Mouse (Mus musculus) layer of hippocampus, adult 11-12 months (tissue): ENCODE measurements around the gene BC030867.

ENCODE experiments used
- DNase-seq: peaks from one replicate; pipeline ENCODE4 v3.0.0; 2022; ENCODE audit warnings: low spot score

BC030867 gene

DNA sequence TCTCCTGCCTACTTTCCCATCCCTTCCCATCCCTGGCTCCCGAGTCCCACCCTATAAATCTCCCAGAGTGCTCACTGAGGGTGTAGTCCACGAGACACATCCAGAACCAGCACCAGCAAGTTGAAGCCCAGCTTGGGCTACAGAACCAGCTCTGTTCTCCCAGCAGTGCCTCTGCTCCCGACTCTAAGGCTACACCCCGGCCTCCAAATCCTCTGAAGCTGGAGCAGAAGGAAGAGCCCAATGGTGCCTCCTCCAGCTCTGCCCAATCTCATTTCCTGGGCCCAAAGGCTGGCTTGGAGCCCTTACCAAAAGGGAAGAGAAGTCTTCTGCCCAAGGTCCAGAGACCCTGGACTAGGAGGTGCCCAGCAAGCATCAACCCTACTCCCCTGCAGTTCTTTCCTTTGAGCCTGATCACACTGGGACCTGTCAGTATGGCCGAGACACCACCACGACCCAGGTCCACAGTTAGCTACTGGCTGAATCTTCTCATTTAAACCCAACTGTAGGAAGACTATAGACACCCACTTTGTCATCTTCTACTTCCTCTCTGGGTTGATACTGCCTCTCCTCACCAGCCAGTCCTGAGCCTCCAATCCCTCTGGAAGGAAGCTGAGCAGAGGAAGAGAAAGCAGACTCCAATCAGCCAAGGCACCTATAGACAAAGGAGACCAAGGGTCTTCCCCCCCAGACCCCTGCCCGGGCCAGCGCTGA lies 27.3 kb upstream of the BC030867 start:
- DNase-seq, result peak; percentile 15

DNA sequence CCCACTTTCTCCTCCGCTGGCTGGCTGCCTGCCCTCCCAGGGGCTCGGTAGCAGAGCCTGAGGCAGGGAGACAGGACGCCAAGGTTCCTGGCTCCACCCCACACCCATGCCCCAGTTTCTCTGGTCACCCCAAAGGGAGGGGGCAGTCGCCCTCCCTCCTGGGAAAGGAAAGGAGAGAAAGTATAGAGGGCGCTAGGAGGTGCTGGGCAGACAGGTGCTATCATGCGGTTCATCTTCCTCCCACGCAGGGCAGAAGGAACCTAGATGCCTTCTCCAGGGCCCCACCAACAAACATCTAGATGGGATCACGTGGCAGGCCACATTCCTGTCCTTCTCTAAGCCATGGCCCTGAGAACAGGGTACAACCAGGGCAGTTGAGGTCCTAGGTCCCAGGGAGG lies 26.7 kb upstream of the BC030867 start:
- DNase-seq, result no peak

DNA sequence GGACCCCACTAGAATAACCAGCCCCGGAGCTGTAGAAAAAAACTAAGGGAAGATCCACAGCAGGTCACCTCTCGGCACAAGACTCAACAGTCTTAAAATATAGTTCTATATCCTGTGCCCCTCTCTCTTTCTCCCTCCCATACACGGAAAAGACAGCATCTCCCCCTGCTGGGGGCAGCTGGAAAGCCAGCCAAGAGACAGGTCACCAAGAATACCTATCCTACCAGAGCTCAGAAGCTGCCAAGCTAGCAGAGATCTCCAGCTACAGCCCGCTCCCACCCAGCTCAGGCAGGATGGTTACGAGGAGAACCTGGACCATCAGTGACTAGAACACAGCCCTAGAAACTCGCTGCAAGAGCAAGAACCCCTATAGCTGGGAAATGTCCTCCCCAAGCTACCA lies 25.5 kb upstream of the BC030867 start:
- peak; percentile 47 for DNase-seq

DNA sequence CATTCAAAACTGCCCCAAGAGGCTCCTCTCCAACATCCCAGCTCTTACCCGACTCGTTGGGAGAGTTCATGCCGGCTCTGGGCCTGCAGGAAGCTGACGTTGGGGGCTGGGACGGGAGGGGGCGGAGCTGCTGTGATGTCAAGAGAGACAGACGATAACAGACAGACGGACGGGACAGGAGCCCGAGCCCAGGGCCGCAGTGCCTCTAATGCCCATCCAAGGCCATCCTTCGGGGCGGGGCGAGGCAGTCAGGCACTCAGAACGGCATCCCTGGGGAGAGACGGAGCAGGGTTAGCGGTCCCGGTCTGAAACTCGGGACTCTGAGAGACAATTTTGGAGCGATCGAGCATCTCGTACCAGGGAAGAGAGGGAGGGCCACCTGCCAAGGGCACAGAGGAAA lies 24.0 kb upstream of the BC030867 start:
- no peak for DNase-seq

DNA sequence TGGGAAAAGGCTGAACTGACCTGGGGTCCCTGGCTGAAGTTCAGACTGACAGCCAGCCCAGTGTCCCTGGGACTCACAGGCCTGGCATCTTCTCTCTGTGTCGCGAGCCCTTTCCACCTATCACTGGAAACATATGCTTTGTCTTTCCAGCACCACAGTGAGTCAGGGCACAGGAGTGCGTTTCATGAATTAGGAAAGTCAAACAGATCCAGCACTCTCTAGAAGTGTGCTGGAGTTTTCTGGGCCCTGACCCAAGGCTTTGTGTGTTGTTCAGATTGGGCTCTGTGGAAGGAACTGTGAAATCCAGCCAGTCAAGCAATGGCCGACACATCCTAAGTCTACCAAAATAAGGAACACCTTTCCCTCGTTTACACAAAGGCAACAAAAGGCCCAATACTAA lies 23.5 kb upstream of the BC030867 start:
- no peak for DNase-seq

DNA sequence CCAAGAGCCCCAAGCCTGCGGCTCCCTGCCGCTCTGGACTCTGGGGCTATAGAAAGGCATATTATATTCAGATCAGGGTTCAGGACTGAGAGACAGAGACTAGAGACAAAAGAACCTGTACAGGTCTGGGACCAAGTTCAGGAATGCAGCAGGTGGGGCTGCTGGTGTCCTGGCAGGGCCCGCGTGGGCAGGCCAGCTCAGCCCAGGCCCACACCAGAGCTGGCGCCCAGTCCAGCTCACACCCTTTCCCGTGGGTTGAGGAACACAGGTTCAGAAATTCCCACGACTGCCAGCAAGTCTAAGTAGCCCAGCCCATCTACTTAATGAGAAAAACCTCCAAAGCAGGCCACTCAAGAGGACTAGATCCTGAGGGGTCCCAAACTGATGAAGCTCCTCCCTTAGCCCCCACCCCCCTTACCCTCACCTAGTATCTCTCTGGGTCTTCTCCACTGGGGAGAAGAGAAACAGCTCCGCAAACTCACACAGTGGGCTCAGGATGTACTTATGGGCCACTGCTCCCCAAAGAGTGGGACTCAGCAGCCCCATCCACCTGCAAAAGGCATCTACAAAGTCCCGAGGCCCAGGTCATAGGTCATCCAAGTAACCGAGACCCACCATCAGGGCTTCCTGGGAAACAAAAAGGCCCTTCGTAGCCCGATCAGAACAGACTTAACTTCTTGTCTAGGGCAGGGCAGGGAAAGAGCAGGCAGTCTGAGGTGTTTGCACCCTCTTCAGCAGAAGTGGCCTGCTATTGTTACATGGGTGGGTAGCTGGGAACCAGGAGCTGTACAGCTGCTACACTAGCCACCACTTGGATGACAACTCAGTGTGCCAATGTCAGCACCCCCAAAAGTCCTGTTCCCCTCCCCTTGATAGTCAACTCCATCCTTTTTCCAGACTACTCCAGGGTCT lies 22.4 kb upstream of the BC030867 start:
- no peak for DNase-seq

DNA sequence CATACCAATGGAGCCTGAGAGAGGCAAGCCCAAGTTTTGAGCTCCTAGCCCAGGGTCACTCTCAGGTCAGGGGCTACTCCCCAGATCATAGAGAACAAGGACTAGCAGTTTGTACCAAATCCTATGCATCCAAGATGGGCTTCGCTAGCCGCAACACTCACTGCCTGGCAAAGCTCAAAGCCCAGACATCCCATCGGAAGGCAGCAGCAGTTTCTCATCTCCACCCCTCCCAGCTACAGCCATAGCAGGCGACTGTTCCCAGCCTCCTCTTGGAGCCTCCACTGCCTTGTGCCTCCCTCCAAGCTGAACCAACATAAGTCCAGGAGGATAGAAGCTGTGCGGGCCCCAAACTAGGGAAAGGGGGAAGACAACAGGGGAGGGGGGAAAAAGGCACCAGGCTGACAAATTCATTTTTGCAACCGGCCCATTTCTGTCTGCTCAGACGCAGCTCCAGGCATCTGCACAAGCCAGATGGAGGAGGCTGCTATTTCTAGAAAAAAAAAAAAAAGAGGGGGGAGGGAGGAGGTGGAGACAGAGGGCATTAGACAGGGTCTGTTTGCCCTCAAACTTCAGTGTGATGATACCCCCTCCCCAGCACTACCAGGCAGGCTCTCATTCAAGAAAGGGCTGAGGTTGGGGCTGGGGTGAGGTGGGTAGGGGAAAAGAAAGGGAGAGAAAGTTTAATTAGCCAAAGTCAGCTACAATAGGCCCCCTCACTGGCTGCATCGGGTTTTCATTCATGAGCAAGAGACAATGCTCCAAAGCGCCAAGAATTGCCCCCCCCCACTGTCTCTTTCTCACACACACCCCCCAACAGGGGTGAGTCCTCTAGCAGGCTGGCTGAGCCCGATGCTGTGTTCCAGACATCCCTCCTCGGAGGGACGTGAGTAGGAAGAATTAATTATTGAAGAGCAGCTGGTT lies 21.2 kb upstream of the BC030867 start:
- DNase-seq, result no peak

DNA sequence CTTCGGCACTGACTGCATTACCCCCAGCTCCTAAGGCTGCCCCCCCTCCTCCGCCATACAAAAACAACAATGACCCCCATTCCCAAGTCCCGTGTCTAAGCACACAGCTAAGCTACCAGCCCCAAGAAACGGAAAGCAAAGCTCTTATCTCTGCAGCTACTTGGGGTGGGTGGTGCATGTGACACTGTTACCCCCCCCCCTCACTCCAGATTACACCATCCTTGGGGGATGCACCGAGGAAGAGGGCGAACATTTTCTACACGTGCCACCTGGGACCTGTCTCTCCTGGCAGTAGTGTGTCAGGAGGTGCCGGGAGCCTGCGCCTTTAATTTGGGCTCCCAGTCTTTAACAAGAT lies 20.5 kb upstream of the BC030867 start:
- DNase-seq, result no peak

DNA sequence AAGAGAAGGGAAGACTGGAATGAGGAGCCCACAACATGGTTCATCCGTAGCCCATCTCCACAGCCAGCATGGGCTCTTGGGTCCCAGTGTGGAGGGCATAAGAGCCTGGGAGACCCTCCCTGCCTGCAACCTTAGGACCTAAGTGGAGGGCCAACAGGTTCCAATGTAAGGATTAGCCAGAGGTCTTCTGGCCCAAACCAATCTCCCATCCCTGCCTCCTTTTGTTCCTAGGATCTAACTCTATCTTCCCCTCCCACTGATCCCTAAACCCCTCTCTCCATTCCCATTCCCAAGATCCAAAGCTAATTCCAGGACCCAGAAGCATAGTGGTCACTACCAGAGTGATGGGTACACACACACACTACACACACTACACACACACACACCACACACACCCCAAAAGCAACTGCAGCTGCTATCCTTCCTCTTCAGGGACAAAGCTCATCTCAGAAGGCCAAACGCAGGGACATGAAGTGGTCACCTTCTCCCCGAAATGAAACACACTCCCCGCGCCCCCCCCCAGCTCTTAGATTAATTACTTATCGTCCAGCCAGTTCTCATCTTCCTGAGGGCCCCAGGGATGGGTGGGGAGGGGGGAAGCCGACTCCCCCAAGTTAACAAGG lies 19.9 kb upstream of the BC030867 start:
- no peak for DNase-seq

DNA sequence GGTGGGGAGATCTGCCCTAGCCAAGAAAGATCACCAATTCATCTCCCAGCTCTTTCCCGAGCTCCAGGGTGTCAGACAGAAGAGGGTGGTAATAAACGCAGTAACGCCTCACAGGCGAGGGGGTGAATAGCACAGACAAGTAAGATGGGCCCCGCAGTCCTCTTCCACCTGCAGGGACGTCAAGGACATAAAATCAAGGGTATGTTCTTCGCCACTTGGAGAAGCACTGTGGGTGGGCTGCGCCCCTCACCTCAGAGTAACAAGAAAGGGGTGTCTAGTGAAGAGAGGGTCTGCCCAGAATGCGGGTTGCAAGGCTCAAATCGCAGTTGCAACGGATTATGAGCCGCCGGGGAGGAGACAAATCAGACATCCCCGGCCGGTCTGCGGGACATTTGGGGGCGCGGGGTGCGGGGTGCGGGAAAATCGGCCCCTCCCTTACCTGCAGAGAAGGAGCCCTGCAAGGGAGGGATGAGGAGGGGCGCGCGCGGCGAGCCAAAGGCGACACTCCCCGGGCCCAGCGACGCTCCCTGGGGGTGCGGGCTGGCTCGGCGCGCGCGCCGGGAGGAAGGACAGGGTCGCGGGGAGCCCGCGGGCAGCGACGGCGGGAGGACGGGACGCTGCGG lies 19.2 kb upstream of the BC030867 start:
- no peak for DNase-seq

DNA sequence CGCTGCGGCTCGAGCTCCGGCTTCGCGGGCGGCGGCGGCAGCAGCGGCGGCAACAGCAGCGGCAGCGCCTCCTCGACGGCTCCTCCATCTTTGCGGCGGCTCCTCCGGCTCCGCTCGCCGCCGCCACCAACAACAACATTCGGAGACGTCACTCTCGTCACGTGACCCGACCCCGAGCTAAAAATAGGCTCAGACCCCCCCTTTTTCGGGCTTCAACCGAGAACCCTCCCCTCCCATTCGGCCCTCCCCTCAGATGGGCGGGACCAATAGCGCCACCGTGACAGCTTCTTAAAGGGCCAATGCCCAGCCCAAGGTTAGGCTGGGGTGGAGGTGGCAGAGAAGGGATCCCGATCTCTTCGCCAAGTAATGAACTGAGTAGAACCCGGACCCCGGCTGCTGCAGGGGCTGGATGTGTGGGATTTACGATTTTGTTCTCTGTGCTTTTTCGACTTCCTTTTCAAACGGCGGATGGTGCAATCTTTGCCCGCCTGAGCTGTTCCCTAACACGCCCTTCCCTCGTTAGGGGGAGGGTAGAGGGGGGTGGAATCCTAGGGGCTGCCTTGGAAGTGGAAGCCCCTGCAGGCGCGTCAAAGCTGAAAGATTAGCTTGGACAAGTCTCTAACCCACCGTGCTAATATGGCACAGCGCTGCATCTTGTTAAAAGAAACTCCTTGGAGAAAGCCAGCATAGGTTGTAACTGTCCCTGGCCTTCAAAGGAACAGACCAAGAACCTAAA lies 18.5 kb upstream of the BC030867 start, which contains the start of gene Hdac5:
Hdac5 (minus strand) TSS at position 161 of the 736 bp plus-strand sequence.
- DNase-seq, result peak; percentile 99

DNA sequence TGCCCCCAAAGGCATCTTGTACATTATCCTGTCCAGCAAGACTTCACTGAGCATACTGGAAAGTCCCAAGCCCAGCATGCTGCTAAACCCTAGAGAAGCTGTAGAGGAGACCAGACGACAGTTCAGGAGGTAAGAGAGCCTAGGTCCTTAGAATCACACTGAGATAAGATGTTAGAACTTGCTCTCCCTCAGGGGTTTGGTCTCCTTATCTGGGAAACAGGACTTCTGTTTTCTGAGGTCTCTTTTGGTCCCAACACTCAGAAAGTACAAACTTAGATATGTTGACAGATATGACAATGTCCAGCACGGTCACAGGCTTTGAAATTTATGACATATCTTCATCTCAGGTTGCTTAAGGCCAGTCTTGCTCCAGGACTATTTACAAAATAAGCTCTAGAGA lies 12.7 kb upstream of the BC030867 start:
- no peak for DNase-seq

DNA sequence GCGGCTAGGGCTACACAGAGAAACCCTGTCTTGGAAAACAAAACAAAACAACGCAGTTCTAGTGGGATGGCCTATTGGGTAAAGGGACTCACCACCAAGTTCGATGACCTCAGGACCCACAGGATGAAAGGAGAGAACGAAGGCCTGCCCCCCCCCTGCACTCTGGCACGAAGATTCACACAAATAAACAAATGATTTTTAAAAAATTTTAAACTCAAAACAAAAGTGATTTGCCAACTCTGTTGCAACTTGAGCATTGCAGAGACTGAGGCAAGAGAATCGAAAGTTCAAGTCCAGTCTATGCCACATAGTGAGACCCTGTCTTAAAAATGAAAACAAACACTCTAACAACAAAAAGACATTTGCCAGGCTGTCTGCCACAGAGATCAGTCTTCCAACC lies 8.0 kb upstream of the BC030867 start:
- DNase-seq, result no peak

DNA sequence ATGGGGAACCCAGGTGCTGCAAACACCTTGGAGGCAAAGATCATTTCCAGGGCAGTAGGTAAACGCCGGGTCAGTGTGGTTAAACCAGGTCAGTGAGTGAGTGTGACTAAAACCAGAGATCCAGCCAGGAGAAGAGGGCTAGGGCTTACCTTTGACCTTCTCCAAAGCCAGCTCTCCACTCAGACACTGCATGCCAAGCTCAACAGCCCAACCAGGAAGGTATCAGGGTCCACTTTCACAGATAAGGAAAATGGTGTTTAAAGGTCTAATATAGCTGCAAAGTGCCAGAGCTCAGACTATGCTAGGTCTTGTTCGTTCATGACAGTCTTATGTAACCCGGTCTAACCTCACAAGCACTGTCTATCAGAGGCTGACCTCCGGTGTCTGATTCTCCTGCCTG lies 7.4 kb upstream of the BC030867 start:
- no peak for DNase-seq

DNA sequence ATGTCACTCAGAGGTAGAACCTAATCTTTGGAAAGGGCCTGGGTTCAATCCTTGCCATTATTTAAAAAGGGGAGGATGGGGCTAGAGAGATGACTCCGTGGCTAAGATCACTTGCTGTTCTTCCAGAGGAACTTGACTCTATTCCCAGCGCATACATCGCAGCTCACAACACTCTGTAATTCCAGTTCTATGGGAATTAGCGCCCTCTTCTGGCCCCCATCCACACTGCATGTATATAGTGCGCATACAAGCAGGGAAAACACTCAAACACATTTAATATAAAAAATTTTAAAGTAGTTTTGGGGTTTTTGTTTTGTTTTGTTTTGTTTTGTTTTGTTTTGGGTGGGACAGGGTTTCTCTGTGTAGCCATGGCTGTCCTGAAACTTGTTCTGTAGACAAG lies 6.8 kb upstream of the BC030867 start:
- DNase-seq, result no peak

DNA sequence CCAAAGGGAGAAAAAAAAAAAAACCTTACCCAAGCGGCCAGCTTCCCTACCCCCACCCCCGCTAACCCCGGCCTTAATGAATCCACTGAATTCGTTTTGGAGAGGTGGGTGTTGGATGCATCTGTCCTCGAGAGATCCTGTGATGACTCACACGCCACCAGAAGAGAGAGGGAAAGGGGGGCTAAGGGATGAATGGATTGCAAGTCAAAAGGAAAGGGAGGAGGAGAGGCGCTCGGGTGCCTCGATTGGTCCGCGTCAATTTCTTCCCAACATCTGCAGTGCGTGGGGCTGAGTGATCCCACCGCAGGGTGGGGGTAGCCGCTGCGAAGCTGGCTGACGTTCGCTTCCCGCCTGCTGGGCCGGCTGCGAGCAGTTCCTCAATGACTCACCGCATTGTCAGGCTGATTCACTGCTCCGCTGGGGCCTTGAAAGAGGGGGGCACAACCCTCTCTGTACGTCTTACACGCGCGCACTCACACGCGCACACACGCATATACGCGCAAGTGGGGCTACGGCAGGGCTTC lies 3.7 kb upstream of the BC030867 start:
- peak; percentile 66 for DNase-seq

DNA sequence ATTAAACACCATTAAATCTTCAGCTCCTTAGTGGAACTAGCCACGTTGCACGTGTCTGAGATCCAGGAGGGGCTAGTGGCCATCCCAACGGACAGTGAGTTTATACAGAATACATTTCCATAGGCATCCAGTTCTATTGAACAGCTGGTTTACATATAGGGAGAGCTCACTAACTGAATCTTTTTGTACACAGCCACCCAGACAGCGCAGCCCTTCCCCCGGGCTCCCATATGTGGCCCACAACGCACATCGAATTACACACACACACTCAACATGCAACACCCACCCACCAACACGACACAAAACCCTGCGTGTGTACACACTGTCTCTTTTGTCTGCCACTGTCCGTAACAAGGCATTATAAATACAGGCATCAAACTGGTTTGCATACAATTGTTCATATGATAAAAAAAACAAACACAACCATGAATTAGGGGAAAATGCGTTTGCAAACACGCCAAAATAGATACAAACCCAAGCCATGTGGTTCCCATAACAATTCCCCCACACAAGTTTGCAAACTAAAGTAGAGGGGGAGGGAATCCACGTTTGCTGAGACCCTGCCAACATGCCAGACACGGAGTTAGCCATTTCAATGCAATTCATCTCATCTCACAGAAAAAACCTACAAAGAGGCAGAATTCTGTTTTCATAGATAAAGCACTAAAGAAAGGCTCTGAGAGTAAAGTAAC lies 3.0 kb upstream of the BC030867 start:
- DNase-seq, result no peak

DNA sequence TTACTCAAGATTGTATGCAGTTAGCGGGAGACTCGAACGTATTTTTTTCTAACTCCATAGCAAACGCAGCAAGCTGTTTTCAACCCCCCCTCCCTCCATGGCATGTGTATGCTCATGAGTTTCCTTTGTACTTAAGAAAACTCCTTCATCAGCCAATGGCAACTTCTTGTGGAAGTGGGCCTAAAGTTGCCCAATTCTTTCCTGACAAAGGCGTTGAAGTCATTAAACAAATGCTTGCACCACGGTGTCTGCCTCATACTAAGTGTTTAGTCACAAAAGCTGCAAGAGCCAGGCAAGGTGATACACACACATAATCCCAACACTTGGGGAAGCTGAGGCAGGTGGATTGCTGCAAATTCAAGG lies 2.4 kb upstream of the BC030867 start:
- no peak for DNase-seq

DNA sequence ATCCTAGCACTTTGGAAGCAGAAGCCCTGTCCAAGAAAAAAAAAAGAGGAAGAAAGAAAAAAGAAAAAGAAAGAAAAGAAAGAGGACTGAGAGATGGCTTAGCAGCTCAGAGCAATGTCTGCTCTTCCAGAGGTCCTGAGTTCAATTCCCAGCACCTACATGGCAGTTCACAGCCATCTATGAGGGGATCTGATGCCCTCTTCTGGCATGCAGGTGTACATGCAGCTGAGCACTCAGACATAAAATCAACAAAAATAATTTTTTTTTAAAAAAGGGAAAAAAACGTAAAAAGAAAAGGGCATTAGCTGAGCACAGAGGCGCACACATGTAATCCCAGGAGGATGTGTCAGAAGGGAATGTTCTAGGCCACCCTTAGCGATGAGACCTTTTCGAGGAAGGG lies 1.8 kb upstream of the BC030867 start:
- DNase-seq, result no peak
